ENCODE assay signal across 27 mouse cellular contexts in genomic region chr16:45088842-45089241, GRCm38 (mm10). TPM values are rescaled to one million over a fixed set of nuclear protein-coding genes. Genes with fewer than 3 reads are reported as not detected.
DNase-seq lines count a peak whose midpoint lies in the region; ATAC-seq and TF ChIP-seq lines count a peak whose summit lies in the region.
"Had no signal": no experiment of that assay in that cellular context is flagged by ENCODE, and none has a peak within 500 bp of the region (broad histone marks: within the 10 kb centered on the region; RNA-seq: fewer than 3 reads in every experiment).

No protein-coding gene starts in this region.

- in situ Hi-C loops in Patski (cut with MboI; ENCODE audit: low pct_unique_long_range_greater_than_20kb) = loop anchor here (5.0 kb wide), 2 partner anchors 127 to 322 kb away; partner anchors contain the start of gene Cd200r1

- H3K27me3 ChIP-seq in Patski = no peaks in the 10 kb centered on the region
- H3K27me3 ChIP-seq in stomach, postnatal 0 days (ENCODE audit: control insufficient read depth, insufficient read depth, low read length) = no peaks in the 10 kb centered on the region
- no peaks in the 10 kb centered on the region for H3K27me3 ChIP-seq in forebrain, embryonic 13.5 days
- H3K27me3 ChIP-seq: heart, embryonic 12.5 days; heart, embryonic 15.5 days; hindbrain, embryonic 13.5 days had no signal

- no peaks in the 10 kb centered on the region for H3K36me3 ChIP-seq in stomach, postnatal 0 days (ENCODE audit: control insufficient read depth, insufficient read depth, low read length)
- no peaks in the 10 kb centered on the region for H3K36me3 ChIP-seq in forebrain, embryonic 13.5 days (ENCODE audit: poor library complexity, severe bottlenecking)
- H3K36me3 ChIP-seq: forebrain, embryonic 10.5 days; heart, embryonic 12.5 days; heart, embryonic 15.5 days; hindbrain, embryonic 10.5 days; hindbrain, embryonic 13.5 days had no signal

- peak; percentile 18 for TF ChIP-seq CTCF in Patski (IDR thresholded peaks at IDR 0.05)
- TF ChIP-seq CTCF in stomach, postnatal 0 days (IDR thresholded peaks at IDR 0.05; ENCODE audit: low read depth) = peak; percentile 26

- CTCF ChIA-PET in Patski (lab: Charles Lee) = interaction anchor here (1.1 to 3.9 kb wide), 15 partner anchors 9 to 361 kb away, joined by 3 to 43 read pairs (median 10); no protein-coding TSS in a partner anchor

- peak; percentile 10 for ATAC-seq in CD4-positive, CD25-positive, alpha-beta regulatory T cell, adult 4 months
- no peak for ATAC-seq in Patski
- no peak for ATAC-seq in stomach, postnatal 0 days (ENCODE audit: low FRiP score, low TSS enrichment)
- ATAC-seq in forebrain, embryonic 13.5 days = no peak
- ATAC-seq: activated CD4-positive, CD25-positive, alpha-beta regulatory T cell, adult 4 months; forebrain, embryonic 14.5 days; forebrain, postnatal 0 days; hindbrain, embryonic 16.5 days; intestine, embryonic 16.5 days had no signal

- H3K9ac ChIP-seq in stomach, postnatal 0 days (ENCODE audit: low read length) = no peak overlapping the region
- no peak overlapping the region for H3K9ac ChIP-seq in forebrain, embryonic 13.5 days
- H3K9ac ChIP-seq: forebrain, postnatal 0 days; heart, embryonic 12.5 days; heart, embryonic 15.5 days; hindbrain, embryonic 13.5 days had no signal

- WGBS in stomach, postnatal 0 days = 90% methylated on average over 1 of the region's 1 CpGs
- whole genome bisulfite sequencing in forebrain, embryonic 13.5 days = 84% methylated on average over 1 of the region's 1 CpGs

- no peaks in the 10 kb centered on the region for H3K4me1 ChIP-seq in stomach, postnatal 0 days (replicated peaks; ENCODE audit: control insufficient read depth, insufficient read depth)
- peaks cover 9% of the 10 kb centered on the region for H3K4me1 ChIP-seq in forebrain, embryonic 13.5 days

- no peaks in the 10 kb centered on the region for H3K9me3 ChIP-seq in stomach, postnatal 0 days (ENCODE audit: control insufficient read depth, low read length)
- no peaks in the 10 kb centered on the region for H3K9me3 ChIP-seq in forebrain, embryonic 13.5 days (replicated peaks)
- H3K9me3 ChIP-seq: forebrain, embryonic 10.5 days; heart, embryonic 12.5 days; heart, embryonic 15.5 days; hindbrain, embryonic 10.5 days; hindbrain, embryonic 13.5 days had no signal

- no peak overlapping the region for H3K27ac ChIP-seq in stomach, postnatal 0 days (replicated peaks)
- H3K27ac ChIP-seq in forebrain, embryonic 13.5 days = no peak overlapping the region
- H3K27ac ChIP-seq: forebrain, embryonic 10.5 days; heart, embryonic 15.5 days; hindbrain, embryonic 10.5 days; hindbrain, embryonic 13.5 days had no signal

- no peak for TF ChIP-seq EP300 in stomach, postnatal 0 days (optimal IDR thresholded peaks at IDR 0.05)

- DNase-seq in Patski (ENCODE audit: low read depth, low spot score) = no peak
- no peak for DNase-seq in stomach, postnatal 0 days (ENCODE audit: low spot score)
- no peak for DNase-seq in embryo, embryonic 10.5 days (ENCODE audit: low spot score)
- no peak for DNase-seq in thymus, postnatal 4 days
- DNase-seq: adrenal gland, postnatal 14 days; cerebellum, adult 11-12 months; cerebellum, adult 8-10 months; cerebellum, postnatal 10 days; cerebellum, postnatal 36 days; forebrain, postnatal 0 days; gastrocnemius, adult 2 months; gastrocnemius, postnatal 25 days; heart, adult 18-20 months; heart, postnatal 10 days; heart, postnatal 36 days; kidney, adult 18-20 months had no signal

- POLR2A ChIA-PET in Patski (lab: Charles Lee) = interaction anchor here (0.8 to 0.9 kb wide), 2 partner anchors 319 to 364 kb away, joined by 3 read pairs; no protein-coding TSS in a partner anchor

- no peak overlapping the region for H3K4me2 ChIP-seq in stomach, postnatal 0 days (replicated peaks; ENCODE audit: low read depth)
- H3K4me2 ChIP-seq in forebrain, embryonic 13.5 days = no peak overlapping the region
- H3K4me2 ChIP-seq: heart, embryonic 12.5 days; heart, embryonic 15.5 days; hindbrain, embryonic 13.5 days had no signal

- H3K4me3 ChIP-seq in stomach, postnatal 0 days (ENCODE audit: low read depth, low read length) = no peak overlapping the region
- H3K4me3 ChIP-seq in forebrain, embryonic 13.5 days = no peak overlapping the region
- H3K4me3 ChIP-seq: forebrain, embryonic 10.5 days; gastrocnemius, adult 2 months; heart, embryonic 12.5 days; heart, embryonic 15.5 days; hindbrain, embryonic 10.5 days; hindbrain, embryonic 13.5 days had no signal

RNA-seq across cellular contexts. Expression of gene Ccdc80, which starts 4.4 kb away (rescaled TPM):
- polyA plus RNA-seq in CD4-positive, CD25-positive, alpha-beta regulatory T cell, adult 4 months (2017; shearing (Covaris generic)) = 1 to 10 TPM; 1.4 to 3.5 TPM
- polyA plus RNA-seq in Patski (2021) = 153 TPM
- polyA plus RNA-seq in stomach, postnatal 0 days (2015; fragmentation: Nextera tagmentation; extraction: Ambion mirVana) = 51.9 and 56.1 TPM in 2 replicates
- 6.6 and 7.3 TPM in 2 replicates for polyA plus RNA-seq in forebrain, embryonic 13.5 days (2015; fragmentation: Nextera tagmentation; extraction: Ambion mirVana)
